Mouse (Mus musculus): Measurements from ENCODE around the gene Btrc. TPM values are rescaled to one million over a fixed set of nuclear protein-coding genes. Genes with fewer than 3 reads are reported as not detected.

The Btrc gene
- total RNA-seq, 2 experiments from 2014 or later: 28.2 to 32.8 TPM

- ATAC-seq (replicated peaks; ENCODE audit: low FRiP score, low TSS enrichment, poor library complexity, severe bottlenecking): no peak
Observed at GRCm38 (mm10) chr19:45413966-45414365, 50.4 kb downstream of the Btrc start.

- ATAC-seq (replicated peaks; ENCODE audit: low FRiP score, low TSS enrichment, poor library complexity, severe bottlenecking): no peak
Observed at GRCm38 (mm10) chr19:45417601-45418000, 54.1 kb downstream of the Btrc start.

- ATAC-seq (replicated peaks; ENCODE audit: low FRiP score, low TSS enrichment, poor library complexity, severe bottlenecking): no peak
Observed at GRCm38 (mm10) chr19:45422276-45422675, 58.7 kb downstream of the Btrc start.

- ATAC-seq (replicated peaks; ENCODE audit: low FRiP score, low TSS enrichment, poor library complexity, severe bottlenecking): no peak
Observed at GRCm38 (mm10) chr19:45428146-45428545, 64.6 kb downstream of the Btrc start.

GRCm38 (mm10) chr19:45430971-45431633 lies 67.6 kb downstream of the Btrc start:
- no peak for ATAC-seq (replicated peaks; ENCODE audit: low FRiP score, low TSS enrichment, poor library complexity, severe bottlenecking)

GRCm38 (mm10) chr19:45432351-45432750 lies 68.8 kb downstream of the Btrc start:
- ATAC-seq (replicated peaks; ENCODE audit: low FRiP score, low TSS enrichment, poor library complexity, severe bottlenecking): no peak

- peak; percentile 94 for ATAC-seq (replicated peaks; ENCODE audit: low FRiP score, low TSS enrichment, poor library complexity, severe bottlenecking)
Observed at GRCm38 (mm10) chr19:45436019-45436418, 72.5 kb downstream of the Btrc start.

GRCm38 (mm10) chr19:45437175-45437574 lies 73.6 kb downstream of the Btrc start:
- no peak for ATAC-seq (replicated peaks; ENCODE audit: low FRiP score, low TSS enrichment, poor library complexity, severe bottlenecking)

- ATAC-seq (replicated peaks; ENCODE audit: low FRiP score, low TSS enrichment, poor library complexity, severe bottlenecking): no peak
Observed at GRCm38 (mm10) chr19:45438191-45438590, 74.7 kb downstream of the Btrc start.

- no peak for ATAC-seq (replicated peaks; ENCODE audit: low FRiP score, low TSS enrichment, poor library complexity, severe bottlenecking)
Observed at GRCm38 (mm10) chr19:45438928-45439846, 75.7 kb downstream of the Btrc start.

GRCm38 (mm10) chr19:45440554-45441175 lies 77.1 kb downstream of the Btrc start:
- no peak for ATAC-seq (replicated peaks; ENCODE audit: low FRiP score, low TSS enrichment, poor library complexity, severe bottlenecking)

- no peak for ATAC-seq (replicated peaks; ENCODE audit: low FRiP score, low TSS enrichment, poor library complexity, severe bottlenecking)
Observed at GRCm38 (mm10) chr19:45441717-45442116, 78.2 kb downstream of the Btrc start.

- peak; percentile 97 for ATAC-seq (replicated peaks; ENCODE audit: low FRiP score, low TSS enrichment, poor library complexity, severe bottlenecking)
Observed at GRCm38 (mm10) chr19:45445253-45445933, 81.9 kb downstream of the Btrc start.

- ATAC-seq (replicated peaks; ENCODE audit: low FRiP score, low TSS enrichment, poor library complexity, severe bottlenecking): no peak
Observed at GRCm38 (mm10) chr19:45446631-45447030, 83.1 kb downstream of the Btrc start.

GRCm38 (mm10) chr19:45447222-45447621 lies 83.7 kb downstream of the Btrc start:
- ATAC-seq (replicated peaks; ENCODE audit: low FRiP score, low TSS enrichment, poor library complexity, severe bottlenecking): no peak

GRCm38 (mm10) chr19:45447886-45448285 lies 84.4 kb downstream of the Btrc start:
- ATAC-seq (replicated peaks; ENCODE audit: low FRiP score, low TSS enrichment, poor library complexity, severe bottlenecking): no peak

- no peak for ATAC-seq (replicated peaks; ENCODE audit: low FRiP score, low TSS enrichment, poor library complexity, severe bottlenecking)
Observed at GRCm38 (mm10) chr19:45454391-45454790, 90.9 kb downstream of the Btrc start.

GRCm38 (mm10) chr19:45456896-45457295 lies 93.4 kb downstream of the Btrc start:
- ATAC-seq (replicated peaks; ENCODE audit: low FRiP score, low TSS enrichment, poor library complexity, severe bottlenecking): no peak

GRCm38 (mm10) chr19:45458702-45459101 lies 95.2 kb downstream of the Btrc start:
- ATAC-seq (replicated peaks; ENCODE audit: low FRiP score, low TSS enrichment, poor library complexity, severe bottlenecking): no peak
